Mouse (Mus musculus): ENCODE measurements around the gene Ildr1. TPM values are rescaled to one million over a fixed set of nuclear protein-coding genes. Genes with fewer than 3 reads are reported as not detected.

The Ildr1 gene
- total RNA-seq, 2 experiments from 2014 or later = 0.08 TPM; not detected in 1

DNA sequence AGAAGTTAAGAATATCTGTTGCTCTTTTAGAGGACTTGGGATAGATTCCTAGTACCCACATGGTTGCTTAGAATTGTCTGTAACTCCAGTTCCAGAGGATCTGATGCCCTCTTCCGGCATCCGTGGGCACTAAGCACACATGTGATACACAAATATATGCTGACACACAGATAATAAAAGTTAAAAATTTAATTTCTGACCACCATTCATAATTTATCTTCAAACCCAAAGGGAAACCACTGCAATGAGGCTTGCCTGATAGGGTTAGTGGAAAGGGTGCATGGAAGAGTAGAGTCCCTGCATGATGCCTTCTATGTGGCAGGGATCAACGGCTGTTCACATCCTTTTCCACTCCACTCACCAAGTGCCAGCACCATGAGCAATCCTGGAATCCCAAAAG lies 77.9 kb downstream of the Ildr1 start:
- DNase-seq = no peak

DNA sequence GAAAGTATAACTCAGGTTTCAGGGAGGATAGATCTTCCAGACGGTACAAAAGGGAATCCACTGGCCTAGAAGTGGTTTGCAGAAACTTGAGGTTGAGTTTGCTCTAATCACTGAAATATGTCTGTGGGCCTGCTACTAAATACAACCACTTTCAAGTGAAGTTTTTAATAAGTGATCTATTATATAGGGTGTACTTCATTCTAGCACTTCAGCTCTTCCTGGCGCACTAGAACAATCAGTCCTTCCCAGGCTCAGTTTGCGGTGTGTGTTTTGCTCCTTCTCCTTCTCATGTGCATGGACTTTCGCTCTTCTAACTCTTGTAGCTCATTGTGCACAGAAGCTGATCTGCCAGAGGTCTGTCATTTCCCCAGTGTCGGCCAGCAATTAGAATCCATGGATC lies 79.2 kb downstream of the Ildr1 start:
- DNase-seq = no peak

DNA sequence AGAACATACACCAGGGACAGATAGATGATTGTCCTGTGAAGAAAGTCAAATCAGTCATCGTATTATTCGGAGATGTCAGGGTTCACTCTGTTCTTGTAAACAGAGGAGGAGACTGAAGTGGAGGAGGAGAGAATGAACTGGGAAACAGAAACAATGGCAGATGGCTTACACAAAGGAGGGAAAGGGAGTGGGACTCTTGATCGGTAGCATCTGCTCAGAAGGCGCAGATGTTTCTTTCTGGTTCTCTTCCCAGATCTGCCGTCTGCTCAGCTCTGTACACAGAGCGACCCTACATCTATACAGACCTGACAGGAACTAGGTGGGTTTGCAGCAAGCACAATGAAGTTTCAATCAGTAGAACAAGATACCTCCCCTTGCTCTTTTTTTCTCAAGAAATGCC lies 81.9 kb downstream of the Ildr1 start:
- DNase-seq = no peak

Other genes with a start within 250 kb of the Ildr1 start
- gene Stfa3, start 238.6 kb upstream of the Ildr1 start, total RNA-seq (2021) = not detected
- under 1 TPM; 0.43 to 0.94 TPM for gene Casr, start 131.8 kb upstream of the Ildr1 start, total RNA-seq (2021)
- gene Cd86, start 27.9 kb upstream of the Ildr1 start, total RNA-seq (2021) = under 1 TPM; 0.51 to 0.91 TPM
- gene Slc15a2, start 91.0 kb downstream of the Ildr1 start, total RNA-seq (2021) = under 1 TPM; 0.51 to 0.83 TPM
- gene Iqcb1, start 134.4 kb downstream of the Ildr1 start, total RNA-seq (2021) = 1 to 10 TPM; 4.7 TPM
- gene Eaf2, start 181.0 kb downstream of the Ildr1 start, total RNA-seq (2021) = under 1 TPM in 1 of 2 experiments, not detected in 1; 0.19 TPM
- gene Golgb1, start 181.2 kb downstream of the Ildr1 start, total RNA-seq (2021) = 10 to 100 TPM; 18.1 to 23.0 TPM
- gene Hcls1, start 241.0 kb downstream of the Ildr1 start, total RNA-seq (2021) = 1 to 10 TPM; 2.8 to 3.7 TPM

Measured in gastrocnemius, postnatal 25 days (tissue).